In genomic region chr17:29317380-29317779, GRCm38 (mm10) we compare ENCODE assay signal across 9 mouse cellular contexts. TPM values are rescaled to one million over a fixed set of nuclear protein-coding genes. Genes with fewer than 3 reads are reported as not detected.
A peak's percentile ranks its signal among the peaks of the same experiment; 100 is the strongest.
DNase-seq lines count a peak whose midpoint lies in the region; ATAC-seq and TF ChIP-seq lines count a peak whose summit lies in the region.
"Not testable (repeated sequence)": the region's sequence is repeated elsewhere in the genome, so short reads cannot be mapped to it uniquely, and the experiment has no call there.
"Had no signal": no experiment of that assay in that cellular context is flagged by ENCODE, and none has a peak within 500 bp of the region (broad histone marks: within the 10 kb centered on the region; RNA-seq: fewer than 3 reads in every experiment).

TSS of gene Pi16 (plus strand) at chr17:29317680.

- peaks cover 21% of the 10 kb centered on the region for H3K27me3 ChIP-seq in G1E (ENCODE audit: insufficient read depth, low read length)
- H3K27me3 ChIP-seq in heart, adult 2 months (ENCODE audit: control insufficient read depth, insufficient read depth, low read length); kidney, embryonic 16.5 days (ENCODE audit: insufficient read depth, low read length); liver, postnatal 0 days (ENCODE audit: insufficient read depth, low read length): not testable (repeated sequence)

- H3K4me2 ChIP-seq in kidney, embryonic 16.5 days (replicated peaks; ENCODE audit: low read depth, low read length); liver, postnatal 0 days (ENCODE audit: low read depth, low read length): not testable (repeated sequence)

- not testable (repeated sequence) for H3K9ac ChIP-seq in heart, adult 2 months (ENCODE audit: low read depth, low read length); kidney, embryonic 16.5 days (replicated peaks; ENCODE audit: low read length); liver, postnatal 0 days (replicated peaks)

- not testable (repeated sequence) for ATAC-seq in G1E (ENCODE audit: extremely low read depth, insufficient number of reproducible peaks, low FRiP score, poor library complexity, severe bottlenecking); kidney, embryonic 16.5 days (ENCODE audit: low FRiP score, low TSS enrichment); liver, postnatal 0 days

- H3K4me1 ChIP-seq in G1E (ENCODE audit: insufficient read depth, low read depth, low read length), result peaks cover 63% of the 10 kb centered on the region
- H3K4me1 ChIP-seq in bone marrow, adult 2 months (ENCODE audit: control insufficient read depth, insufficient read depth, low read length); liver, postnatal 0 days (ENCODE audit: insufficient read depth): not testable (repeated sequence)
- H3K4me1 ChIP-seq in heart, adult 2 months (ENCODE audit: control insufficient read depth, insufficient read depth, low read length), result peaks cover 15% of the 10 kb centered on the region
- H3K4me1 ChIP-seq in kidney, embryonic 16.5 days (ENCODE audit: insufficient read depth, low read length), result peaks cover 14% of the 10 kb centered on the region

- not testable (repeated sequence) for H3K9me3 ChIP-seq in G1E (replicated peaks); kidney, embryonic 16.5 days (ENCODE audit: low read length); liver, postnatal 0 days (ENCODE audit: low read length)

- H3K4me3 ChIP-seq in G1E (ENCODE audit: low read depth, low read length), result peak within 1 kb of the TSS; percentile 71; the same call in 1 of the 2 replicates
- H3K4me3 ChIP-seq in bone marrow, adult 2 months (replicated peaks; ENCODE audit: control insufficient read depth, low read depth, low read length), result peak within 1 kb of the TSS; percentile 74
- not testable (repeated sequence) for H3K4me3 ChIP-seq in gastrocnemius, adult 2 months; heart, adult 2 months; kidney, embryonic 16.5 days (ENCODE audit: low read length); liver, postnatal 0 days (ENCODE audit: low read depth, low read length)

- not testable (repeated sequence) for TF ChIP-seq POLR2A in bone marrow, adult 2 months (IDR thresholded peaks at IDR 0.05; ENCODE audit: borderline replicate concordance, control insufficient read depth, low read depth, low read length); heart, adult 2 months (IDR thresholded peaks at IDR 0.05; ENCODE audit: insufficient read depth, low read depth, low read length)

- H3K27ac ChIP-seq in bone marrow, adult 2 months (ENCODE audit: control insufficient read depth, insufficient read depth, low read depth, low read length, poor library complexity), result peak within 1 kb of the TSS; percentile 34
- peak within 1 kb of the TSS; percentile 68 for H3K27ac ChIP-seq in gastrocnemius, adult 2 months
- peak within 1 kb of the TSS; percentile 72 for H3K27ac ChIP-seq in heart, adult 2 months
- peak within 1 kb of the TSS; percentile 82 for H3K27ac ChIP-seq in kidney, embryonic 16.5 days (ENCODE audit: low read length)
- H3K27ac ChIP-seq in liver, postnatal 0 days (ENCODE audit: low read depth), result peak within 1 kb of the TSS; percentile 70; the same call in 1 of the 2 replicates

- not testable (repeated sequence) for TF ChIP-seq CTCF in G1E (IDR thresholded peaks at IDR 0.05; ENCODE audit: low read depth, low read length); bone marrow, adult 2 months (IDR thresholded peaks at IDR 0.05; ENCODE audit: control insufficient read depth, insufficient read depth, low read length); gastrocnemius, adult 2 months (IDR thresholded peaks at IDR 0.05); heart, adult 2 months (IDR thresholded peaks at IDR 0.05); liver, postnatal 0 days (IDR thresholded peaks at IDR 0.05; ENCODE audit: low read depth)

- H3K79me2 ChIP-seq in heart, adult 2 months (replicated peaks; ENCODE audit: control insufficient read depth, insufficient read depth, low read length), result not testable (repeated sequence)

- not testable (repeated sequence) for H3K36me3 ChIP-seq in G1E (replicated peaks); heart, adult 2 months (ENCODE audit: control insufficient read depth, insufficient read depth, low read length); kidney, embryonic 16.5 days (ENCODE audit: insufficient read depth, low read length); liver, postnatal 0 days (replicated peaks; ENCODE audit: insufficient read depth, low read length)

- not testable (repeated sequence) for DNase-seq in G1E (ENCODE audit: low spot score); gastrocnemius, adult 2 months; heart, adult 2 months; heart, postnatal 10 days; liver, postnatal 0 days; urinary bladder, adult 2 months (ENCODE audit: low spot score)

- not testable (repeated sequence) for TF ChIP-seq EP300 in heart, adult 2 months (IDR thresholded peaks at IDR 0.05; ENCODE audit: insufficient read depth, low read depth, low read length); liver, postnatal 0 days (IDR thresholded peaks at IDR 0.05; ENCODE audit: low read depth)

- WGBS in bone marrow, adult 2 months, result 78% methylated on average over 3 of the region's 3 CpGs
- WGBS in heart, adult 2 months, result 94% methylated on average over 3 of the region's 3 CpGs
- 83% methylated on average over 3 of the region's 3 CpGs for WGBS in kidney, embryonic 16.5 days
- 78% methylated on average over 3 of the region's 3 CpGs for WGBS in liver, postnatal 0 days (ENCODE audit: insufficient replicate concordance)

- intact Hi-C loops in gastrocnemius, adult 2 months (cut with DNase I); heart, postnatal 10 days (cut with DNase I): not testable (repeated sequence)
- intact Hi-C loops in heart, adult 2 months (cut with DNase I), result loop anchor here (2.0 to 5.0 kb wide), 2 partner anchors 13 to 40 kb away; no protein-coding TSS in a partner anchor

RNA-seq across cellular contexts. Expression of gene Pi16, which starts in this region (rescaled TPM):
- total RNA-seq in G1E (2014; fragmentation: Nextera tagmentation), result 1.7 and 2.5 TPM in 2 replicates
- total RNA-seq in G1E (2017), result 5.5 and 5.8 TPM in 2 replicates
- 7.5 and 7.6 TPM in 2 replicates for polyA plus RNA-seq in G1E (2012)
- 71.5 and 171 TPM in 2 replicates for polyA plus RNA-seq in bone marrow, adult 2 months (2011; ENCODE audit: insufficient read depth, insufficient read length, low replicate concordance, missing spikeins)
- 10 to 100 TPM; 21.9 to 52.6 TPM for total RNA-seq in gastrocnemius, adult 2 months (2021)
- 10 to 100 TPM; 24.1 to 40.7 TPM for total RNA-seq in heart, adult 2 months (2021)
- polyA plus RNA-seq in heart, adult 2 months (2012; rRNA removed), result 63.1 and 73.5 TPM in 2 replicates
- 10 to 100 TPM; 26.9 to 33.9 TPM for total RNA-seq in heart, postnatal 10 days (2021)
- 2.4 and 3.1 TPM in 2 replicates for polyA plus RNA-seq in kidney, embryonic 16.5 days (2015; fragmentation: Nextera tagmentation; extraction: Ambion mirVana)
- 2.1 and 2.2 TPM in 2 replicates for polyA plus RNA-seq in liver, postnatal 0 days (2015; fragmentation: Nextera tagmentation; extraction: Ambion mirVana)
- polyA plus RNA-seq in urinary bladder, adult 2 months (2012; rRNA removed), result 405 and 508 TPM in 2 replicates
- polyA plus RNA-seq: Patski had no signal
